Mouse (Mus musculus) embryonic facial prominence, embryonic 10.5 days (tissue): ENCODE measurements at regions not wholly inside any gene's neighbourhood (a gene's known extent, or its start where the extent isn't known, plus 50 kb on each side); places are given as distances from the start of the nearest gene placed in this dataset.

ENCODE experiments used
- DNase-seq: peaks from one replicate; pipeline ENCODE4 v3.0.0-alpha.2; 2017; ENCODE audit warnings: low spot score
- H3K27ac ChIP-seq: fragments of 300-500 bp; sonication (generic); replicated peaks from 2 replicates; pipeline ENCODE4 v1.5.1; 2016; ENCODE audit warnings: mild to moderate bottlenecking
- H3K27me3 ChIP-seq: fragments of 300-500 bp; sonication (generic); replicated peaks from 2 replicates; pipeline ENCODE4 v1.6.1; 2016; ENCODE audit warnings: low read depth, mild to moderate bottlenecking; ENCODE audit not compliant: poor library complexity, severe bottlenecking
- H3K36me3 ChIP-seq: fragments of 300-500 bp; sonication (generic); replicated peaks from 2 replicates; pipeline ENCODE4 v1.6.1; 2016; ENCODE audit warnings: mild to moderate bottlenecking, moderate library complexity
- H3K4me1 ChIP-seq: fragments of 300-500 bp; sonication (generic); 2 replicates; pipeline ENCODE4 v1.6.1; 2016
- H3K4me3 ChIP-seq: fragments of 300-500 bp; sonication (generic); 2 replicates; pipeline ENCODE4 v1.5.1; 2016; ENCODE audit warnings: mild to moderate bottlenecking, moderate library complexity
- H3K9me3 ChIP-seq: fragments of 300-500 bp; sonication (generic); 2 replicates; pipeline ENCODE4 v1.6.1; 2016; ENCODE audit warnings: mild to moderate bottlenecking
- WGBS: fragments of 180-500 bp; shearing (Covaris S2); methylation state at CpG from one replicate; pipeline ENCODE4 v1.1.7; 2016; 5-methylcytosine and 5-hydroxymethylcytosine counted together

- no peaks in the 10 kb centered on the region for H3K27me3 ChIP-seq
- H3K9me3 ChIP-seq: no peaks in the 10 kb centered on the region
- no peak overlapping the region for H3K27ac ChIP-seq
- no peaks in the 10 kb centered on the region for H3K4me1 ChIP-seq
- H3K4me3 ChIP-seq: no peak overlapping the region
- WGBS: 87% methylated on average over 3 of the region's 3 CpGs
- H3K36me3 ChIP-seq: no peaks in the 10 kb centered on the region
- no peak for DNase-seq
These were observed 266.1 kb upstream of the Nox3 start for GRCm38 (mm10) chr17:3962176-3962575.

- Histone ChIP-seq H3K4me1 (no peaks in the 10 kb centered on the region), H3K27ac (no peak overlapping the region), H3K9me3 (no peaks in the 10 kb centered on the region), H3K4me3 (no peak overlapping the region), H3K36me3 (no peaks in the 10 kb centered on the region), H3K27me3 (no peaks in the 10 kb centered on the region)
- no peak for DNase-seq
- WGBS: 86% methylated on average over 3 of the region's 3 CpGs
These were observed 250.5 kb upstream of the Nox3 start for GRCm38 (mm10) chr17:3946540-3946939.

GRCm38 (mm10) chr17:3936361-3936760, 240.3 kb upstream of the Nox3 start:
- H3K4me3 ChIP-seq: no peak overlapping the region
- 81% methylated on average over 4 of the region's 4 CpGs for WGBS
- H3K36me3 ChIP-seq: no peaks in the 10 kb centered on the region
- DNase-seq: no peak
- no peaks in the 10 kb centered on the region for H3K27me3 ChIP-seq
- H3K9me3 ChIP-seq: no peaks in the 10 kb centered on the region
- no peak overlapping the region for H3K27ac ChIP-seq
- no peaks in the 10 kb centered on the region for H3K4me1 ChIP-seq

GRCm38 (mm10) chr17:3933208-3933607, 237.1 kb upstream of the Nox3 start:
- no peaks in the 10 kb centered on the region for H3K9me3 ChIP-seq
- DNase-seq: no peak
- no peaks in the 10 kb centered on the region for H3K36me3 ChIP-seq
- no peaks in the 10 kb centered on the region for H3K4me1 ChIP-seq
- WGBS: 71% methylated on average over 4 of the region's 4 CpGs
- H3K27me3 ChIP-seq: no peaks in the 10 kb centered on the region
- H3K27ac ChIP-seq: no peak overlapping the region
- no peak overlapping the region for H3K4me3 ChIP-seq

- Histone ChIP-seq H3K27me3 (no peaks in the 10 kb centered on the region), H3K4me3 (no peak overlapping the region), H3K9me3 (no peaks in the 10 kb centered on the region), H3K4me1 (no peaks in the 10 kb centered on the region), H3K27ac (no peak overlapping the region), H3K36me3 (no peaks in the 10 kb centered on the region)
- no peak for DNase-seq
- WGBS: 83% methylated on average over 5 of the region's 5 CpGs
These were observed 236.0 kb upstream of the Nox3 start for GRCm38 (mm10) chr17:3932071-3932470.

GRCm38 (mm10) chr17:3927106-3927505, 231.0 kb upstream of the Nox3 start:
- H3K4me1 ChIP-seq: no peaks in the 10 kb centered on the region
- H3K9me3 ChIP-seq: no peaks in the 10 kb centered on the region
- no peaks in the 10 kb centered on the region for H3K27me3 ChIP-seq
- no peak overlapping the region for H3K4me3 ChIP-seq
- DNase-seq: no peak
- WGBS: 91% methylated on average over 4 of the region's 4 CpGs
- no peak overlapping the region for H3K27ac ChIP-seq
- no peaks in the 10 kb centered on the region for H3K36me3 ChIP-seq

GRCm38 (mm10) chr17:3920282-3920681, 224.2 kb upstream of the Nox3 start:
- H3K4me3 ChIP-seq: no peak overlapping the region
- no peaks in the 10 kb centered on the region for H3K9me3 ChIP-seq

GRCm38 (mm10) chr17:3892826-3893225, 196.8 kb upstream of the Nox3 start:
- no peaks in the 10 kb centered on the region for H3K27me3 ChIP-seq
- DNase-seq: no peak
- no peak overlapping the region for H3K27ac ChIP-seq
- WGBS: 78% methylated on average over 3 of the region's 3 CpGs
- no peak overlapping the region for H3K4me3 ChIP-seq
- H3K36me3 ChIP-seq: no peaks in the 10 kb centered on the region
- no peaks in the 10 kb centered on the region for H3K4me1 ChIP-seq
- no peaks in the 10 kb centered on the region for H3K9me3 ChIP-seq

More at GRCm38 (mm10) chr17:3920282-3920681, 224.2 kb upstream of the Nox3 start:
- H3K27ac ChIP-seq: no peak overlapping the region
- H3K27me3 ChIP-seq: no peaks in the 10 kb centered on the region
- H3K36me3 ChIP-seq: no peaks in the 10 kb centered on the region
- DNase-seq: no peak
- no peaks in the 10 kb centered on the region for H3K4me1 ChIP-seq

- H3K4me1 ChIP-seq: no peaks in the 10 kb centered on the region
- no peak overlapping the region for H3K4me3 ChIP-seq
- H3K36me3 ChIP-seq: no peaks in the 10 kb centered on the region
- 79% methylated on average over 1 of the region's 1 CpGs for WGBS
- no peak overlapping the region for H3K27ac ChIP-seq
- H3K9me3 ChIP-seq: no peaks in the 10 kb centered on the region
- no peak for DNase-seq
- H3K27me3 ChIP-seq: no peaks in the 10 kb centered on the region
These were observed 187.1 kb upstream of the Nox3 start for GRCm38 (mm10) chr17:3883146-3883545.

GRCm38 (mm10) chr17:3879075-3879474, 183.0 kb upstream of the Nox3 start:
- no peaks in the 10 kb centered on the region for H3K36me3 ChIP-seq
- no peak for DNase-seq
- H3K9me3 ChIP-seq: no peaks in the 10 kb centered on the region
- H3K4me3 ChIP-seq: no peak overlapping the region
- no peaks in the 10 kb centered on the region for H3K27me3 ChIP-seq
- 77% methylated on average over 3 of the region's 3 CpGs for WGBS
- no peaks in the 10 kb centered on the region for H3K4me1 ChIP-seq
- H3K27ac ChIP-seq: no peak overlapping the region

- 67% methylated on average over 4 of the region's 4 CpGs for WGBS
- no peaks in the 10 kb centered on the region for H3K36me3 ChIP-seq
- H3K27me3 ChIP-seq: no peaks in the 10 kb centered on the region
- H3K27ac ChIP-seq: no peak overlapping the region
- H3K4me1 ChIP-seq: no peaks in the 10 kb centered on the region
- no peaks in the 10 kb centered on the region for H3K9me3 ChIP-seq
- no peak overlapping the region for H3K4me3 ChIP-seq
- DNase-seq: no peak
These were observed 173.6 kb upstream of the Nox3 start for GRCm38 (mm10) chr17:3869459-3870194.

GRCm38 (mm10) chr17:3862384-3862783, 166.3 kb upstream of the Nox3 start:
- H3K27me3 ChIP-seq: no peaks in the 10 kb centered on the region
- no peak overlapping the region for H3K4me3 ChIP-seq
- H3K27ac ChIP-seq: no peak overlapping the region
- H3K4me1 ChIP-seq: no peaks in the 10 kb centered on the region
- H3K36me3 ChIP-seq: no peaks in the 10 kb centered on the region
- WGBS: 22% methylated on average over 2 of the region's 2 CpGs
- peak; percentile 20 for DNase-seq
- no peaks in the 10 kb centered on the region for H3K9me3 ChIP-seq

- no peak overlapping the region for H3K27ac ChIP-seq
- no peak for DNase-seq
- H3K4me3 ChIP-seq: no peak overlapping the region
- H3K36me3 ChIP-seq: no peaks in the 10 kb centered on the region
- 76% methylated on average over 4 of the region's 4 CpGs for WGBS
- H3K9me3 ChIP-seq: no peaks in the 10 kb centered on the region
- H3K4me1 ChIP-seq: no peaks in the 10 kb centered on the region
- no peaks in the 10 kb centered on the region for H3K27me3 ChIP-seq
These were observed 140.3 kb upstream of the Nox3 start for GRCm38 (mm10) chr17:3836386-3836785.
